Mouse (Mus musculus): ENCODE measurements around the gene Arhgef3.

DNA sequence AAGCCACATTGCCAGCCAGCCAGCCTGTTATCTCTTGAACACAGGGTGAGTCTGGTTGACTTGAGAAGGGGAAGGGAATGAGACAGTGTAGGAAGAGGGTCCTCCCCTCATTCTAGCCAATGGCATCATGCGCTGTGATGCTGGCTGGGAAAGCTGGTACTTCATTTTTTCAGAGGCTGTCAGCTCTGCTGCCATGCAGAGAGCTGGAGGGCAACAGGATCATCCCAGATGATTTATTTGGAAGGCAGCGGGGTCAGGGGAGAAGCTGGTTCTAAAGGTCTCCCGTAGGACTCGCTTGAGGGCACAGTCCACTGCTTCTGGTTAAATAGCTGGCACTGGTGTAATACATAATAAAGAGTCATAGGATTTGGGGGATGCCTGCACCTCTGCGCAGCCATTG lies 3.8 kb downstream of the Arhgef3 start:
- TF ChIP-seq CTCF (IDR thresholded peaks at IDR 0.05; ENCODE audit: low read depth, low read length) (no peak), EP300 (IDR thresholded peaks at IDR 0.05; ENCODE audit: insufficient read depth, low read depth, low read length) (no peak)
